Mouse (Mus musculus): ENCODE measurements around the gene Hectd3. TPM values are rescaled to one million over a fixed set of nuclear protein-coding genes. Genes with fewer than 3 reads are reported as not detected.

The Hectd3 gene
- total and polyA plus RNA-seq, 2 experiments: 22.6 to 83.2 TPM

GRCm38 (mm10) chr4:116986400-116987121, 8.6 kb upstream of the Hectd3 start:
- H3K27me3 ChIP-seq (ENCODE audit: control insufficient read depth, insufficient read depth, low read length): no peaks in the 10 kb centered on the region
- WGBS: 59% methylated on average over 17 of the region's 17 CpGs
- no peaks in the 10 kb centered on the region for H3K79me2 ChIP-seq (ENCODE audit: control insufficient read depth, insufficient read depth, low read length)
- no peak overlapping the region for H3K27ac ChIP-seq (replicated peaks; ENCODE audit: insufficient read depth, low read depth, low read length)
- peaks cover 8% of the 10 kb centered on the region; the same call in 1 of the 2 replicates for H3K36me3 ChIP-seq (ENCODE audit: control insufficient read depth, insufficient read depth, low read length)
- TF ChIP-seq POLR2A (IDR thresholded peaks at IDR 0.05; ENCODE audit: extremely low read depth, insufficient read depth, low read length) (no peak), CTCF (IDR thresholded peaks at IDR 0.05; ENCODE audit: low read depth, low read length) (peak; percentile 89)
- no peak overlapping the region for H3K4me3 ChIP-seq (ENCODE audit: insufficient read depth, low read depth, low read length)
- peaks cover 1% of the 10 kb centered on the region; the same call in 1 of the 2 replicates for H3K4me1 ChIP-seq (ENCODE audit: control insufficient read depth, insufficient read depth, low read length)
- peak; percentile 79 for DNase-seq (ENCODE audit: extremely low read depth, low read depth, low spot score)
- no peak overlapping the region for H3K9ac ChIP-seq (ENCODE audit: low read depth, low read length)

GRCm38 (mm10) chr4:116987122-116987456, 8.0 kb upstream of the Hectd3 start:
- H3K27ac ChIP-seq (replicated peaks; ENCODE audit: insufficient read depth, low read depth, low read length): no peak overlapping the region
- no peak overlapping the region for H3K4me3 ChIP-seq (ENCODE audit: insufficient read depth, low read depth, low read length)
- no peaks in the 10 kb centered on the region for H3K27me3 ChIP-seq (ENCODE audit: control insufficient read depth, insufficient read depth, low read length)
- no peaks in the 10 kb centered on the region for H3K79me2 ChIP-seq (ENCODE audit: control insufficient read depth, insufficient read depth, low read length)
- no peak overlapping the region for H3K9ac ChIP-seq (ENCODE audit: low read depth, low read length)
- no peak for DNase-seq (ENCODE audit: extremely low read depth, low read depth, low spot score)
- TF ChIP-seq CTCF (IDR thresholded peaks at IDR 0.05; ENCODE audit: low read depth, low read length) (no peak), POLR2A (IDR thresholded peaks at IDR 0.05; ENCODE audit: extremely low read depth, insufficient read depth, low read length) (no peak)
- WGBS: 56% methylated on average over 5 of the region's 5 CpGs
- peaks cover 8% of the 10 kb centered on the region; the same call in 1 of the 2 replicates for H3K36me3 ChIP-seq (ENCODE audit: control insufficient read depth, insufficient read depth, low read length)
- H3K4me1 ChIP-seq (ENCODE audit: control insufficient read depth, insufficient read depth, low read length): peaks cover 2% of the 10 kb centered on the region; the same call in 1 of the 2 replicates

GRCm38 (mm10) chr4:116989731-116990130, 5.4 kb upstream of the Hectd3 start:
- Histone ChIP-seq H3K79me2 (ENCODE audit: control insufficient read depth, insufficient read depth, low read length) (0 out of 2 replicates have a peak, but pooled peaks cover 4% of the 10 kb centered on the region), H3K27me3 (ENCODE audit: control insufficient read depth, insufficient read depth, low read length) (no peaks in the 10 kb centered on the region), H3K36me3 (ENCODE audit: control insufficient read depth, insufficient read depth, low read length) (peaks cover 8% of the 10 kb centered on the region; the same call in 1 of the 2 replicates), H3K4me3 (ENCODE audit: insufficient read depth, low read depth, low read length) (no peak overlapping the region), H3K27ac (replicated peaks; ENCODE audit: insufficient read depth, low read depth, low read length) (no peak overlapping the region), H3K9ac (ENCODE audit: low read depth, low read length) (no peak overlapping the region), H3K4me1 (ENCODE audit: control insufficient read depth, insufficient read depth, low read length) (peaks cover 9% of the 10 kb centered on the region; the same call in 1 of the 2 replicates)
- TF ChIP-seq CTCF (IDR thresholded peaks at IDR 0.05; ENCODE audit: low read depth, low read length) (no peak), POLR2A (IDR thresholded peaks at IDR 0.05; ENCODE audit: extremely low read depth, insufficient read depth, low read length) (no peak)
- DNase-seq (ENCODE audit: extremely low read depth, low read depth, low spot score): no peak
- WGBS: 90% methylated on average over 6 of the region's 6 CpGs

DNA sequence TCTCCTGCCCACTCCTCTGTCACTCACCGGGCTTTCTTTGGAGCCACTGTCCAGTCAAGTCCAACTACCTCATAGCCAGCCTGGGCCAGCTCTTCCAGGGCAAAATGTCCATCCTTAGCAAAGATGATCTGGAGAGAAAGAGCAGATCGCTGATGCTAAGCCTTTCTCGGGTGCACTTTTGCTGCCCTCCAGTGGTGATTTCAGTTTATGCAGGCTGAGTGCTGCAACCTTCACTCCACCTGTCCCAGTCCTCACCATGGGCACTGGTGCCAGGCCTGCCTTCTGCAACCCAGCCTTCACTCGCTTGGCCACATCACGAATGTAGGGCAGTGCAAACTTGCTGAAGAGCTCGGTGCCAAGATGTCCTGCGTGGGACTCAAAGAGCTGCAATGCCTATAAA, 3.8 kb upstream of the Hectd3 start:
- H3K9ac ChIP-seq (ENCODE audit: low read depth, low read length): no peak overlapping the region
- H3K36me3 ChIP-seq (ENCODE audit: control insufficient read depth, insufficient read depth, low read length): peaks cover 8% of the 10 kb centered on the region; the same call in 1 of the 2 replicates
- DNase-seq (ENCODE audit: extremely low read depth, low read depth, low spot score): peak; percentile 59
- 6% methylated on average over 7 of the region's 7 CpGs for WGBS
- no peak overlapping the region for H3K27ac ChIP-seq (replicated peaks; ENCODE audit: insufficient read depth, low read depth, low read length)
- H3K4me1 ChIP-seq (ENCODE audit: control insufficient read depth, insufficient read depth, low read length): peaks cover 15% of the 10 kb centered on the region
- H3K4me3 ChIP-seq (ENCODE audit: insufficient read depth, low read depth, low read length): no peak overlapping the region
- H3K79me2 ChIP-seq (ENCODE audit: control insufficient read depth, insufficient read depth, low read length): 0 out of 2 replicates have a peak, but pooled peaks cover 4% of the 10 kb centered on the region
- no peaks in the 10 kb centered on the region for H3K27me3 ChIP-seq (ENCODE audit: control insufficient read depth, insufficient read depth, low read length)
- TF ChIP-seq CTCF (IDR thresholded peaks at IDR 0.05; ENCODE audit: low read depth, low read length) (peak; percentile 83), POLR2A (IDR thresholded peaks at IDR 0.05; ENCODE audit: extremely low read depth, insufficient read depth, low read length) (no peak)

GRCm38 (mm10) chr4:116993672-116994621, 1.2 kb upstream of the Hectd3 start, which contains the start of gene Urod:
Gene Urod (minus strand): TSS chr4:116994413.
- H3K27me3 ChIP-seq (ENCODE audit: control insufficient read depth, insufficient read depth, low read length): no peaks in the 10 kb centered on the region
- H3K36me3 ChIP-seq (ENCODE audit: control insufficient read depth, insufficient read depth, low read length): peaks cover 13% of the 10 kb centered on the region; the same call in 1 of the 2 replicates
- under 1% methylated on average over 38 of the region's 38 CpGs for WGBS
- peak within 1 kb of the TSS; percentile 95 for H3K4me3 ChIP-seq (ENCODE audit: insufficient read depth, low read depth, low read length)
- H3K9ac ChIP-seq (ENCODE audit: low read depth, low read length): peak within 1 kb of the TSS; percentile 98
- H3K27ac ChIP-seq (replicated peaks; ENCODE audit: insufficient read depth, low read depth, low read length): peak within 1 kb of the TSS; percentile 96
- peak; percentile 87 for DNase-seq (ENCODE audit: extremely low read depth, low read depth, low spot score)
- TF ChIP-seq CTCF (IDR thresholded peaks at IDR 0.05; ENCODE audit: low read depth, low read length) (no peak), POLR2A (IDR thresholded peaks at IDR 0.05; ENCODE audit: extremely low read depth, insufficient read depth, low read length) (no peak)
- 0 out of 2 replicates have a peak, but pooled peaks cover 4% of the 10 kb centered on the region for H3K79me2 ChIP-seq (ENCODE audit: control insufficient read depth, insufficient read depth, low read length)
- peaks cover 15% of the 10 kb centered on the region for H3K4me1 ChIP-seq (ENCODE audit: control insufficient read depth, insufficient read depth, low read length)
